Mouse (Mus musculus) small intestine, adult 2 months (tissue): ENCODE results near the gene Cse1l.

Experiments used
- CTCF ChIP-seq: fragments of 200-500 bp; IDR thresholded peaks from 2 replicates; pipeline ENCODE4 v1.5.1; 2012; ENCODE audit warnings: low read depth, mild to moderate bottlenecking, control low read depth, inconsistent platforms, low read length, moderate library complexity, mixed read lengths; ENCODE audit not compliant: insufficient replicate concordance, insufficient read length; ENCODE audit errors: extremely low read depth
- POLR2A ChIP-seq: fragments of 200-500 bp; IDR thresholded peaks from 2 replicates; pipeline ENCODE4 v1.6.1; 2012; ENCODE audit warnings: low read depth, mild to moderate bottlenecking, control low read depth, inconsistent platforms, low read length, moderate library complexity

DNA sequence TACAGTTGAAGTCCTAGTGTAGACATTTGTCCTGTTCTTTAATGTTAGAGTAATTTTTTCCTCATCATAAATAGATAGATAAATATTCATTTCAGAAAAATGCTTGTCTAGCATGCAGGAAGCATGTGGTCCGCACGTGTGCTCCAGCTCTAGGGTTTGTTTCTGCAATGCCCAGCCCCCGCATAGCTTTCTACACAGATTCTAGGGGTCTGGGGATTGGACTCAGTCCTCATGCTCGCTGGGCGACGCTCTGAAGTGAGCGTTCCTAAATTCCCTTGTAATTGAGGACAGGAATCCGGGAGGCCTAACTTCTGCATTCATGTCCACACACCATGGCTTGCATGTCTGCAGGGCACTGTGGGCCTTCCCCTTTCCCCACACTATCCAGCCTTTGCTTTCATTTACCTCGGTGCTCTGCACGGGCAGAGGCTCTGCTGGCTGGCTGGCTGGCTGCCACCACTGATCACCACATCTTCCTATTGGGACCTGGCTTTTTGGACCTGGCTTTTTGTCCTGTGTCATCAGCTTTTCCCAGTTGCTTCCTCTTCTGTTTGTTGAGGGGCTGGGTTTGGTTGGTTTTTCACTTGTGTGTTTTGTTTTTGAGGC lies 31.1 kb upstream of the Cse1l start:
- no peak for TF ChIP-seq POLR2A
- TF ChIP-seq CTCF = no peak
